Mouse (Mus musculus) kidney, adult 10 weeks (tissue): ENCODE data around the gene Tdrd12. TPM values are rescaled to one million over a fixed set of nuclear protein-coding genes. Genes with fewer than 3 reads are reported as not detected.

Experiments
- polyA plus RNA-seq: library from polyadenylated mRNA; stranded (reverse); fragments of 350-450 nt; fragmentation: Illumina TruSeq; extraction: RNeasy Lipid Tissue Mini Kit (QIAGEN cat#74804); gene quantifications from one replicate; pipeline ENCODE4 v1.2.3, GENCODE M21; 2014; ENCODE audit warnings: low read depth, low replicate concordance

The Tdrd12 gene
- polyA plus RNA-seq: 0.73 TPM

GRCm38 (mm10) chr7:35537562-35537961 lies at the start of gene Tdrd12:
Tdrd12 (minus strand) TSS chr7:35537745.

DNA sequence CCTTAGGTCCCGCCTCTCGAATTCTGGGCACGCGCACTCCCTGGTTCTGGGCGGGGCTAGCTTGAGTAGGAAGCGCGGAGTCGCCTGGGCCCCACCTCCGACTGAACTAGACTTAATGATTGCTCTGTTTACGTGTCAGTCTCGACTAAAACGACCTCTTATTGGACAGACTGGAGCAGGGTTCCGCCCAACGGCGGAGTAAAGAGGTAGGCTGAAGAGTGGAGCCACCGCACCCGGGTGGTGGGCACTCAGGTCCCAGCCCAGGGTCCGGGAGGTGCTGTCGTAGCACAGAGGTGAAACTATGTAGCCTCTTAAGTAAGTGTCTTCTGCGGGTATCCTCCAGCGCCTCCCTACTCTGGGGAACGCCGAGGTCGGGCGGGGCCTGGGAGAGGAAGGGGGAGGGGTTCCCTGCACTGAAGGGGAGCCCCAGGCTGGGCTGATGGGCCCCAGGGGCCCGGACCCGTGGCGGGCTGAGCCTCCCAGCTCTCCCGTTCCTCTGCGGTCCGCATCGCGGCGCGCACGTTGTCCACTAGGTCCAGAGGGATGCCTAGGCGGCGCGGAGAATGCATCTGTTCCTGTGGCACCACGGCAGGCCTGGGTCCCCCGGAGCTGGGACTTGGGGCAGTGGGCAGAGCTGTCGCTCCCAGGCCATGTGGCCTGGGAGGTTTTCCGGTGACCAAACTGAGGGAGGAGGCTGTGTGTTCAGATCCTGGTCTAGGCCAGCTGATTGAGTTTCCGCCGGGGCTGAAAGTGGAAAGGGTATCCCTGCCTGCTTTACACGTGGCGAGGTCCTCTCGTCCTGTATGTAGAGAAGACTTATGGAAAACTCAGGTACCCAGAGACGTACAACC lies 48.7 kb upstream of the Tdrd12 start, which contains the start of gene Ankrd27:
Gene Ankrd27 (plus strand): TSS at position 190 of the 851 bp plus-strand sequence.

DNA sequence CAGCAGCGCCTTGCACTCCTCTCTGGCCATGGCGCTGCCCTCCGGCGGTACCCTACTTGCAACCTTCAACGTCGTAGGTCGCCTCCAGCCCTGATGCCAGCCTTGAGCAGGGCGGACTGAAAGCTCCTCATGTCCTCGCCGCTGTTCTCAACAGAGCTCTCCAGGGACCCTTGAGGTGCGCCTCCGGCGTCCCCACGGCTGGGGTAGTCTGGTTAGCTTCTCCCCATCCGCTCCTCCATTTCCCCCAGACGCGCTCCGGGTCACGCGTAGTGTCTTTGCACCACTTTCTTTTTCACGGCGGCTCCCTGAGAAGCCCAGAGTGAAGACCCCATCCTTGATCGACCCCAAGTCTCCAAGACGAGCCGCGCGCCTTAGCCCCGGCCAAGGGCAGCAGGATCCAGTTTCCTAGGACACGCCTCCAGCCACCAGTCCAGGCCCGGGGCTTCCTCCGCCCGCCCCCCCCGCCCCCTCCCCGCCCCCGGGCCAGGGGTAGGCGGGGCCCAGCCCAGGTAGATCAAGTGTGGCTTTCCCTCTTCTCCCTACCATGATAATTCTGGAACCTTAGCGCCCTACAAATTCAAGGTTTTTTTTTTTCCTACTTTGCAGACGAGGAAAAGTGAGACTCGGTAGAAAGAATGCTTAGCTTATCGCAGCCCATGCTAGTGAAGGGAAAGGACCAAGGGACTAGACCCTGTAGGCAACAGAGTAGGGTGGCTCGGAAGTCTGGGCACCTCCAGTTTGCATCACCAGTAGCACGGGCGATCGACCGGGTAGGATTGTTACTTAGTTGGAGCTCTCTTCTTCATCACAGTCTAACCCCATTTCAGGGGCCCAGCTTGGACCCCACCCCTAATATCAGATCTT lies 47.9 kb upstream of the Tdrd12 start, which contains the start of gene Rgs9bp:
Gene Rgs9bp (minus strand): TSS at position 392 of the 864 bp plus-strand sequence.

DNA sequence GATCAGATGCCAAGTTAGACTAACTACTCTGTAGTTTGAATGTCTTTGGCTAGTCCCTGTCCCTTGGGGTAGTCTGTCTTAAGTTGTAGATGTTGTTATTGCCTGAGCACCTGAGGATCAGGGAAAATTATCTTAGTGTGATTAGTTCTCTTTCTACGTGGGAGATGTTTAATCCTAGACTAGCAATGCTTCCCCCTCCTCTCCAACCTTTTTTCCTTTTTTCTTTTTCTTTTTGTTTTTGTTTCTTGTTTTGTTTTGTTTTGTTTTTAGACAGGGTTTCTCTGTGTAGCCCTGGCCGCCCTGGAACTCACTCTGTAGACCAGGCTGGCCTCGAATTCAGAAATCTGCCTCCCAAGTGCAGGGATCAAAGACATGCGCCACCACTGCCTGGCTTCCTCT lies 18.7 kb upstream of the Tdrd12 start, which contains the start of gene Nudt19:
Gene Nudt19 (minus strand): TSS at position 100 of the 399 bp plus-strand sequence.

DNA sequence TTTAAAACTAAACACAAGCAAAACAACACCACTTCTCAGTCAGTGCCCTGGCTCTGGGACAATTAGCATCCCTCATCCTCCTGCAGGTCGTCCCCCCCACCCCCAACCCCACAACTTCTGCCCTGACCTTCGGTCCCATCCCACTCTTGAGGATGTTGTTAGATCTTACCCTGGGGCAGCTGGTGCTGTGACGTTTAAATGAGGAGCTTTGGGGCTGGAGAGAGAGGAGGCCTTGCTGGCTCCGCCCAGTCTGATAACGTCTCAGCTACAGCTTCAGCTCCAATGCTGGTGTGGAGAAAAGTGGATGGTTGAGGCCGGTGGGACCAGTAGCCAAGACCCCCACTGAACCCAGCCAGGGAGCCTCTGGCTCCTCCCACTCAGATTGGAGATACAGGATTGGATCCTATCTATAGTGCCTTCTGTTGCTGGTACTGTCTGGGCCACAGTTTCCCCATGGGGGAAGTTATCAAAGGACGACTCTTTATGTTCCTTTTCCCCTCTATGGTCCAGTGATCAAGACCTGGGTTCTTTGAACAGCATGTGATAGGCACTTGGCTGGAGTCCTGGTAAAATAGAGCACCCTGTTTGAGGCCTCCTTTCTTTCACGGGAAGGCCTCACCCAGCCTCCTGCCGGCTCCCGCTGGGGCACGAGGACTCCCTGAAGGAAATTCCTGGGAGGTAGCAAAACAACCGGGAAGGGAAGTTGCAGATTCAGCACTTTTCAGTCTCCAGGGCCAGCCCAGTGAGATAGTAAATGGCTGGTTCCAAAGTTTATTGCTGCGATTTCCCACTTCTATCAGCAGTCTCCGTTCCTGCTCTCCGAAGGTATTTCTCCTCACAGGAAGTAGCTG lies 89.3 kb downstream of the Tdrd12 start, which contains the start of gene Slc7a9:
Gene Slc7a9 (plus strand): TSS at position 801 of the 851 bp plus-strand sequence.

Other genes starting within 250 kb of the Tdrd12 start
- gene Gpatch1, start 219.3 kb downstream of the Tdrd12 start, polyA plus RNA-seq: 5.5 TPM
- 15.9 TPM for gene Rhpn2, start 203.6 kb downstream of the Tdrd12 start, polyA plus RNA-seq
- gene Faap24, start 140.9 kb downstream of the Tdrd12 start, polyA plus RNA-seq: 4.4 TPM
- 32.3 TPM for gene Cep89, start 140.7 kb downstream of the Tdrd12 start, polyA plus RNA-seq
- gene Slc7a9, start 88.9 kb downstream of the Tdrd12 start, polyA plus RNA-seq: 62.5 TPM
- 1,575 TPM for gene Nudt19, start 18.6 kb upstream of the Tdrd12 start, polyA plus RNA-seq
- 0.57 TPM for gene Rgs9bp, start 47.8 kb upstream of the Tdrd12 start, polyA plus RNA-seq
- gene Ankrd27, start 48.5 kb upstream of the Tdrd12 start, polyA plus RNA-seq: 8.1 TPM
- gene Pdcd5, start 109.8 kb upstream of the Tdrd12 start, polyA plus RNA-seq: 243 TPM
- 19.6 TPM for gene Dpy19l3, start 216.7 kb upstream of the Tdrd12 start, polyA plus RNA-seq